Mouse (Mus musculus) leukemia stem cell, adult 10-12 weeks (primary cell): ENCODE data around the gene Krtap3-3. TPM values are rescaled to one million over a fixed set of nuclear protein-coding genes. Genes with fewer than 3 reads are reported as not detected.

Experiments
- polyA plus RNA-seq: library from polyadenylated mRNA; stranded (reverse); fragments of >175 nt; gene quantifications from 2 replicates; pipeline ENCODE4 v1.2.3, GENCODE M21; 2012; ENCODE audit warnings: low replicate concordance

Gene Krtap3-3
- polyA plus RNA-seq: not detected in 2 replicates

DNA sequence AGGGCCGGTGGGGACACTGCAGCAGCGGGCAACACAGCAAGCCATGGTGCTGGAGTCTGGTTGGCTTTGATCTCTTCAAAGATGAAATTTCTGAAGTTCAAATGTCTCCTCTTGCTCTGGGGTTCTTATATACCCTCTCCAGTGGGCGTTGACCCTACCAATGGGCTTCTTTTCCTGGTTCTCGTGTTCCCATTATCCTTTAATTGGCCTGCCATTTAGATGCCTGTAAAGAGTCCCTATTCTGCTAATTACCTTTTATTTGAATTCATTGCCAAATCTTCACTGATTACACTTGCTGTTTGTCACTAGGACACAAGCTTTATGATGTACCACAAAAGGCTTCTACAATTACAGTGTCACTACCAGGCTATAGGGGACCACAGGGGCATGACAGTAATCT, at the start of gene Krtap3-3:
Gene Krtap3-3, minus strand, starts transcription at position 101 of the 400 bp plus-strand sequence.

GRCm38 (mm10) chr11:99597742-99598141, 47.1 kb upstream of the Krtap3-3 start, which contains the start of gene Krtap9-3:
TSS of gene Krtap9-3 (minus strand) at chr11:99598105.

DNA sequence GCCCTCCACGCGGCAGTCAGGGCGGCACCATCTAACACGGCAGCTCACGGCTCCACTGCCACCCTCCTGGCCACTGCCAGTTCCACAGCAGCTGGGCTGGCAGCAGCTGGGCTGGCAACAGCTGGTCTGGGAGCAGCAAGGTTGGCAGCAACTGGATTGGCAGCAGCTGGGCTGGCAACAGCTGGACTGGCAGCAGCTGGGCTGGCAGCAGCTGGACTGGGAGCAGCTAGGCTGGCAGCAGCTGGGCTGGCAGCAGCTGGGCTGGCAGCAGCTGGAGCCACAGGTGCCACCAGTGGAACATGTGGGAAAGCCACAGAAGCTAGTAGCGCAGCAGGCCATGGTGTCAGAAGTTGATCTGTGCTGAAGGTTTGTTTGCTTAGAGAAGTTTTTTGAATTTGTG, 40.3 kb upstream of the Krtap3-3 start, which contains the start of gene Krtap1-3:
Gene Krtap1-3, minus strand, starts transcription at position 359 of the 400 bp plus-strand sequence.

DNA sequence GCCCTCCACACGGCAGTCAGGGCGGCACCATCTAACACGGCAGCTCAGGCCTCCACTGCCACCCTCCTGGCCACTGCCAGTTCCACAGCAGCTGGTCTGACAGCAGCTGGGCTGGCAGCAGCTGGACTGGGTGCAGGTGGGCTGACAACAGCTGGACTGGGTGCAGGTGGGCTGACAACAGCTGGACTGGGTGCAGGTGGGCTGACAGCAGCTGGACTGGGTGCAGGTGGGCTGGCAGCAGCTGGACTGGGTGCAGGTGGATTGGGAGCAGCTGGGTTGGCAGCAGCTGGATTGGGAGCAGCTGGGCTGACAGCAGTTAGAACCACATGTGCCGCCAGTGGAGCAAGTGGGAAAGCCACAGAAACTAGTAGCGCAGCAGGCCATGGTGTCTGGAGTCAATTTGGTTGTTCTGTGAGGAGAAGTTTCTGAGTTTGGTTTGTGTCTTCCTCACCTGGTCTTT, 32.6 kb upstream of the Krtap3-3 start, which contains the start of gene Krtap1-4:
Gene Krtap1-4, minus strand, starts transcription at position 410 of the 460 bp plus-strand sequence.

GRCm38 (mm10) chr11:99580636-99581035, 30.0 kb upstream of the Krtap3-3 start, which contains the start of gene Krtap1-5:
TSS of gene Krtap1-5 (minus strand) at chr11:99581016.

GRCm38 (mm10) chr11:99566530-99566929, 15.9 kb upstream of the Krtap3-3 start, which contains the start of gene Krtap3-1:
TSS of gene Krtap3-1 (minus strand) at chr11:99566630.

GRCm38 (mm10) chr11:99559366-99559765, 8.7 kb upstream of the Krtap3-3 start, which contains the start of gene Gm11939:
TSS of gene Gm11939 (minus strand) at chr11:99559466.

DNA sequence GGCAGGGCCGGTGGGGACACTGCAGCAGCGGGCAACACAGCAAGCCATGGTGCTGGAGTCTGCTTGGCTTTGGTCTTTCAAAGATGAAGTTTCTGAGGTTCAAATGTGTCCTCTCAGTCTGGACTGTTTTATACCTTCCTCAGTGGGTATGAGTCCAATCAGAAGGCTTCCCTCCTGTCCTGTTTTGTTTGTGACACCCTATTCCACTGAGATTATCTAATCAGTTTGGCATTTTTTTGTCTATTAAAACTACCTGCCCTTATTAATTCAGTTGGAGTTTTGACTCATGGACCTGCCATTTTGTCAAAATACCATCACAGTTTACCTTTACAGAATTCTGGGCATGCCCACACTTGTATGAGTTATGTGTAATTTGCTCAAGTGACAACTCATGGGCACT, 6.1 kb upstream of the Krtap3-3 start, which contains the start of gene Krtap3-2:
Gene Krtap3-2, minus strand, starts transcription at position 101 of the 400 bp plus-strand sequence.

GRCm38 (mm10) chr11:99521288-99521860, 29.3 kb downstream of the Krtap3-3 start, which contains the start of gene Krt39:
TSS of gene Krt39 (minus strand) at chr11:99521338.

Other genes starting within 250 kb of the Krtap3-3 start
- not detected in 2 replicates for gene Krt25, start 227.9 kb downstream of the Krtap3-3 start, polyA plus RNA-seq
- not detected in 2 replicates for gene Krt26, start 212.9 kb downstream of the Krtap3-3 start, polyA plus RNA-seq
- not detected in 2 replicates for gene Krt27, start 199.8 kb downstream of the Krtap3-3 start, polyA plus RNA-seq
- gene Krt28, start 176.0 kb downstream of the Krtap3-3 start, polyA plus RNA-seq: not detected in 2 replicates
- 1.0 and 5.4 TPM in 2 replicates for gene Krt10, start 161.5 kb downstream of the Krtap3-3 start, polyA plus RNA-seq
- gene Krt12, start 128.6 kb downstream of the Krtap3-3 start, polyA plus RNA-seq: not detected in 2 replicates
- gene Krt20, start 112.7 kb downstream of the Krtap3-3 start, polyA plus RNA-seq: not detected in 2 replicates
- not detected in 2 replicates for gene Krt23, start 57.7 kb downstream of the Krtap3-3 start, polyA plus RNA-seq
- not detected in 2 replicates for gene Krt39, start 29.5 kb downstream of the Krtap3-3 start, polyA plus RNA-seq
- gene Krt40, start 7.7 kb downstream of the Krtap3-3 start, polyA plus RNA-seq: not detected in 2 replicates
- gene Krtap3-2, start 6.0 kb upstream of the Krtap3-3 start, polyA plus RNA-seq: not detected in 2 replicates
- not detected in 2 replicates for gene Gm11939, start 8.6 kb upstream of the Krtap3-3 start, polyA plus RNA-seq
- gene Krtap3-1, start 15.8 kb upstream of the Krtap3-3 start, polyA plus RNA-seq: not detected in 2 replicates
- not detected in 2 replicates for gene Krtap1-5, start 30.2 kb upstream of the Krtap3-3 start, polyA plus RNA-seq
- gene Krtap1-4, start 32.8 kb upstream of the Krtap3-3 start, polyA plus RNA-seq: not detected in 2 replicates
- not detected in 2 replicates for gene Krtap1-3, start 40.5 kb upstream of the Krtap3-3 start, polyA plus RNA-seq
- not detected in 2 replicates for gene Krtap9-3, start 47.2 kb upstream of the Krtap3-3 start, polyA plus RNA-seq
- not detected in 2 replicates for gene Gm11938, start 52.4 kb upstream of the Krtap3-3 start, polyA plus RNA-seq
- not detected in 2 replicates for gene Gm11937, start 59.3 kb upstream of the Krtap3-3 start, polyA plus RNA-seq
- gene Krtap2-4, start 64.0 kb upstream of the Krtap3-3 start, polyA plus RNA-seq: not detected in 2 replicates
- not detected in 2 replicates for gene Gm11562, start 69.6 kb upstream of the Krtap3-3 start, polyA plus RNA-seq
- not detected in 2 replicates for gene Krtap4-1, start 77.4 kb upstream of the Krtap3-3 start, polyA plus RNA-seq
- not detected in 2 replicates for gene Krtap4-2, start 84.2 kb upstream of the Krtap3-3 start, polyA plus RNA-seq
- not detected in 2 replicates for gene Krtap4-7, start 93.2 kb upstream of the Krtap3-3 start, polyA plus RNA-seq
- gene Gm11555, start 99.4 kb upstream of the Krtap3-3 start, polyA plus RNA-seq: not detected in 2 replicates
- gene Gm11563, start 108.1 kb upstream of the Krtap3-3 start, polyA plus RNA-seq: not detected in 2 replicates
- not detected in 2 replicates for gene Krtap4-6, start 115.1 kb upstream of the Krtap3-3 start, polyA plus RNA-seq
- not detected in 2 replicates for gene Gm14190, start 139.9 kb upstream of the Krtap3-3 start, polyA plus RNA-seq
- gene Gm14180, start 183.4 kb upstream of the Krtap3-3 start, polyA plus RNA-seq: not detected in 2 replicates
- gene Gm11595, start 222.0 kb upstream of the Krtap3-3 start, polyA plus RNA-seq: not detected in 2 replicates
- not detected in 2 replicates for gene Krtap4-8, start 229.8 kb upstream of the Krtap3-3 start, polyA plus RNA-seq
- gene Krtap4-9, start 234.3 kb upstream of the Krtap3-3 start, polyA plus RNA-seq: not detected in 2 replicates
- gene Gm11596, start 242.6 kb upstream of the Krtap3-3 start, polyA plus RNA-seq: not detected in 2 replicates
- 0.86 TPM in 1 of 2 replicates, not detected in the other for gene Gm11569, start 248.1 kb upstream of the Krtap3-3 start, polyA plus RNA-seq